Mouse (Mus musculus): ENCODE results near the gene Gm9803. TPM values are rescaled to one million over a fixed set of nuclear protein-coding genes. Genes with fewer than 3 reads are reported as not detected.

Gm9803 gene
- polyA plus RNA-seq, 1 experiment: 26.6 TPM

DNA sequence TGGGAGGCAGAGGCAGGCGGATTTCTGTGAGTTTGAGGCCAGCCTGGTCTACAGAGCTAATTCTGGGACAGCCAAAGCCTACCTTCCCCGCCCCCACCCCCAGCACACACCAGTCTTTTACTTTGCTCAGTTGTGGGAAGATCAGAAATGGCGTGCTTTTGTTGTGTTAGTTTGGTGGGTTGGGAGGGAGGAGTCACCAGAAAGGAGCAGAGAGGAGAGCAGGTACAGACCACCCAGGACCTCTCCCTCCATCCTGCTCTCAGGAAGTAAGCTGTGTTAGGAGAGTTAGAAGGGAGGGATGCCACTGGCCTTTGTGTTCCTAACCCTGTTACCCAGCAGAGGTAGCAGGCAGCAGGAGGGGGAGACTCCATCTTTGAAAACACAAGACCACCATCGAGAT, 16.8 kb upstream of the Gm9803 start:
- TF ChIP-seq CTCF (IDR thresholded peaks at IDR 0.05; ENCODE audit: extremely low read depth, insufficient read depth, low read length): no peak
- no peak for TF ChIP-seq POLR2A (IDR thresholded peaks at IDR 0.05; ENCODE audit: extremely low read depth, insufficient read depth, low read length)
- no peaks in the 10 kb centered on the region for H3K4me1 ChIP-seq (ENCODE audit: control insufficient read depth, insufficient read depth, low read length)
- H3K27ac ChIP-seq (ENCODE audit: insufficient read depth, low read length): no peak overlapping the region
- no peak overlapping the region for H3K4me3 ChIP-seq (ENCODE audit: insufficient read depth, low read length)

DNA sequence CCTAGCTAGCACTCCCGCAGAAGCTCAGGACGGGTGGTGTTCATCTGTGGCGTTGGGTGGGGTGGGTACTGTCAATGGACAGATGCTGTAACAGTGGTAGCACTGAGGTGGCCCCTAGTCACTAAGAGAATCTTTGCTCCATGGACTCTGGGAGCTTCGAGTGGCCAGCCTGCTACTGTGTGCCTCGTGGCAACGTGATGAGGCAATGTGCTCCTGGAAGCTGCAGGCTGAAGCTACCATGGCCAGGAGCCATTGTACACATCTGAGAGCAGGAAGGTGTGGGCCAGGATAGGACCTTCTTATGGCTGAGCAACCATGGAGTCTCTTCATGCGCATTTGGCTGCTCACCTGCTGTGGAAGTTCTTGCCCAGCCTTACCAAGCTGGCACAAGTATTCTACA, 14.7 kb upstream of the Gm9803 start:
- Histone ChIP-seq H3K27ac (ENCODE audit: insufficient read depth, low read length) (no peak overlapping the region), H3K4me3 (ENCODE audit: insufficient read depth, low read length) (no peak overlapping the region), H3K4me1 (ENCODE audit: control insufficient read depth, insufficient read depth, low read length) (no peaks in the 10 kb centered on the region)
- TF ChIP-seq CTCF (IDR thresholded peaks at IDR 0.05; ENCODE audit: extremely low read depth, insufficient read depth, low read length) (no peak), POLR2A (IDR thresholded peaks at IDR 0.05; ENCODE audit: extremely low read depth, insufficient read depth, low read length) (no peak)

DNA sequence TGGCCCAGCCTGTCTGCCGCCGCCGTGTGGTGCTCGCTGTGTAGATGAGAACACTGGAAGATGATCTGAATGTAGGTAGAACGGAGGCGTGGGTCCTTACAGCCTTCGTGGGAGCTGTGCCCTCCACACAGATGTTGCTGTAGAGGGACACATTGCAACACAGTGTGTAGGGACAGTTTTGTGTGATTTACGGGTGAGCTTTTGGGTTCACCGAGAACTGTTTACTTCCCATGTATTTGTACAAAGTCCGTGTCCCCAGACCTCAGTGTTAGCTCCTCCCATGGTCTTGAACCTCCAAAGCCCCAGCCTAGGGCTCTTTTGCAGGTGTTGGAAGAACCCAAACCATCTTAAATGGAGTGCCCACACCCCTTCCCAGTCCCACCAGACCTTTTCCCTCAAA, 10.9 kb upstream of the Gm9803 start:
- Histone ChIP-seq H3K4me3 (ENCODE audit: insufficient read depth, low read length) (no peak overlapping the region), H3K4me1 (ENCODE audit: control insufficient read depth, insufficient read depth, low read length) (no peaks in the 10 kb centered on the region), H3K27ac (ENCODE audit: insufficient read depth, low read length) (no peak overlapping the region)
- TF ChIP-seq POLR2A (IDR thresholded peaks at IDR 0.05; ENCODE audit: extremely low read depth, insufficient read depth, low read length) (no peak), CTCF (IDR thresholded peaks at IDR 0.05; ENCODE audit: extremely low read depth, insufficient read depth, low read length) (no peak)

DNA sequence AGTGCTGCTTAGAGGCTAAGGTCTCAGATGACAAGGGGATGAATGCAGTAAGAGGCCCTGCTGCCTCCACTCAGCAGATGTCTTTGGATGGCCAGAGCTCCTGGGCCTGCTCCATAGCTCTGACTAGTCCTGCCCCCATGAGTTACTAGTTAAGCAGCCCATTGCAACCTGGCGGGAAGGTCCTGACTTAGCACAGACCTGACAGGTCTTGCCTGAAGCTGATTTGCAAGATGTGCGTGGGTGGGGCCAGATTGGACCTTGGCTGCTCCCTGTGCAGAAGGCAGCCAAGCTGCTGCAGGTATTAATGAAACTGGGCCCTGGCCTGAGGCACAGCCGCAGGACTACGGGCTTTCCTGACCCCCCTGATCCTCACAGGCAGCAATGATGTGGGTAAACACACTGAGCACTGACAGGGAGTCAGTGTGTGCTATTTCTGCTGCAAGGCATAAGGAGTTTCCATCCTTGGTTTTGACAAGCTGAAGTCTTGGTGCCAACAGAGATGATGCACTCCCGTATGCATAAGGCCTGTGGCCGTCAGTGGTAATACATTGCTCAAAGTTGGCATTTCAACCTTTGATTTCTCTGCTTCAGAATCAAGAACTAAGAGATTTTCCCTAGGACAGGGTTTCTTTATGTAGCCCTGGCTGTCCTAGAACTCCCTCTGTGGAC, 6.8 kb upstream of the Gm9803 start:
- no peaks in the 10 kb centered on the region for H3K4me1 ChIP-seq (ENCODE audit: control insufficient read depth, insufficient read depth, low read length)
- H3K27ac ChIP-seq (ENCODE audit: insufficient read depth, low read length): no peak overlapping the region
- no peak for TF ChIP-seq CTCF (IDR thresholded peaks at IDR 0.05; ENCODE audit: extremely low read depth, insufficient read depth, low read length)
- no peak for TF ChIP-seq POLR2A (IDR thresholded peaks at IDR 0.05; ENCODE audit: extremely low read depth, insufficient read depth, low read length)
- no peak overlapping the region for H3K4me3 ChIP-seq (ENCODE audit: insufficient read depth, low read length)

DNA sequence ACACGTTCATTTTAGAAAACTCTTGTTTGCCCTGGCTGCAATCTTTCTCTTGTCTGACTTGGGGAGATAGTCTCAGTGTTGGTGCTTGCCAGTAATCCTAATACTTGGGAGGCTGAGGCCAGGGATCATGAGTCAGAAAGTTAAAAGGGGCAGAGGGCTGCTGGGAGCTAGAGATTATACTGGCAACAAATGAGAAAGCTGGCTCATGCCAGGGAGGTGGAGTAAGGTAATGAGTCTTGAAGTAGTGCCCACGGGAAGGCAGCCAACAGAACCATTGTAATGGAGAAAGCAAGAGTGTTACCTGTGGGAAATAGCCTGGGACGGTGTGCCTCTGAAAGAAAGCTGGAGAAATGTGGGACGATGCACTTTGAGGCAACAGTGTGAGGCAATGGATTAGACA, 6.0 kb upstream of the Gm9803 start:
- H3K4me3 ChIP-seq (ENCODE audit: insufficient read depth, low read length): no peak overlapping the region
- H3K4me1 ChIP-seq (ENCODE audit: control insufficient read depth, insufficient read depth, low read length): no peaks in the 10 kb centered on the region
- H3K27ac ChIP-seq (ENCODE audit: insufficient read depth, low read length): no peak overlapping the region
- no peak for TF ChIP-seq POLR2A (IDR thresholded peaks at IDR 0.05; ENCODE audit: extremely low read depth, insufficient read depth, low read length)
- TF ChIP-seq CTCF (IDR thresholded peaks at IDR 0.05; ENCODE audit: extremely low read depth, insufficient read depth, low read length): no peak

DNA sequence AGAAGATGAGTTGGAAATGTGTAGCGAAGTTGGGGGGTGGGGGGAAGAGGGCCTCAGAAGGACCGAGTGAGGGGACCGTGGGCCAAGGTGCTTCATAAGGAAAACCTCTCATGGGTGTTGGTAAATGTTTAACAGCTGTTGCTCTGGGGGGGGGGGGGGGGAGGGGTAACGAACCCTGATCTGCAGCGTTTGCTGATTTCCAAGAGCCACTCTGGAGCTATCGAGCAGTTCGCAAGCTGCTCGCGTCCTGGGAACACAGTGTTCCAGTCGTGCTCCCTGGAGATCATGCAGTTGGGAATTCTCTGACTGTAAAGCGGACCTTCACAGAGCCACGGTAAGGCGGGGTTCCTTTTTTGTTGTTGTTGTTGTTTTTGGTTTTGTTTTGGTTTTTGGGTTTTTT, 5.5 kb upstream of the Gm9803 start:
- no peak overlapping the region for H3K4me3 ChIP-seq (ENCODE audit: insufficient read depth, low read length)
- TF ChIP-seq CTCF (IDR thresholded peaks at IDR 0.05; ENCODE audit: extremely low read depth, insufficient read depth, low read length): no peak
- no peak for TF ChIP-seq POLR2A (IDR thresholded peaks at IDR 0.05; ENCODE audit: extremely low read depth, insufficient read depth, low read length)
- H3K4me1 ChIP-seq (ENCODE audit: control insufficient read depth, insufficient read depth, low read length): no peaks in the 10 kb centered on the region
- H3K27ac ChIP-seq (ENCODE audit: insufficient read depth, low read length): no peak overlapping the region

DNA sequence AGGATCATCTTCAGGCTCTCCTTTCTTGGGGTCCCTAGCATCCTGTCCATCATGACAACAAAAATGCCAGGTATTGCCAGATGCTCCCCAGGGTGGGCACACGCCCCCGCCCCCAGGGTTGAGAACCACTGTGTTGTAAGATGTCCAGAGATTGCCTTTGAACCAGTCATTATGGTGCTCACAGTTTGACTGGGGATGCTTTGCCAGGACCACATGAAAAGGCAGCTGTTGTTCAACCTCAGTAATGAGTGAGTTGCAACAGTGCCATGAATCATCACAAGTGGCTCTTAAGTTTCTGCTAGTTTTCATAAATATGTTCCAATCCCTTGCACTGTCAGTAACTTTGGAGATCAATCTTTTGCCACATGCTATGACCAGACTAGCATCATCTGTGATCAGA, 3.9 kb upstream of the Gm9803 start:
- TF ChIP-seq CTCF (IDR thresholded peaks at IDR 0.05; ENCODE audit: extremely low read depth, insufficient read depth, low read length) (no peak), POLR2A (IDR thresholded peaks at IDR 0.05; ENCODE audit: extremely low read depth, insufficient read depth, low read length) (no peak)
- H3K4me1 ChIP-seq (ENCODE audit: control insufficient read depth, insufficient read depth, low read length): no peaks in the 10 kb centered on the region
- H3K4me3 ChIP-seq (ENCODE audit: insufficient read depth, low read length): no peak overlapping the region
- H3K27ac ChIP-seq (ENCODE audit: insufficient read depth, low read length): no peak overlapping the region

DNA sequence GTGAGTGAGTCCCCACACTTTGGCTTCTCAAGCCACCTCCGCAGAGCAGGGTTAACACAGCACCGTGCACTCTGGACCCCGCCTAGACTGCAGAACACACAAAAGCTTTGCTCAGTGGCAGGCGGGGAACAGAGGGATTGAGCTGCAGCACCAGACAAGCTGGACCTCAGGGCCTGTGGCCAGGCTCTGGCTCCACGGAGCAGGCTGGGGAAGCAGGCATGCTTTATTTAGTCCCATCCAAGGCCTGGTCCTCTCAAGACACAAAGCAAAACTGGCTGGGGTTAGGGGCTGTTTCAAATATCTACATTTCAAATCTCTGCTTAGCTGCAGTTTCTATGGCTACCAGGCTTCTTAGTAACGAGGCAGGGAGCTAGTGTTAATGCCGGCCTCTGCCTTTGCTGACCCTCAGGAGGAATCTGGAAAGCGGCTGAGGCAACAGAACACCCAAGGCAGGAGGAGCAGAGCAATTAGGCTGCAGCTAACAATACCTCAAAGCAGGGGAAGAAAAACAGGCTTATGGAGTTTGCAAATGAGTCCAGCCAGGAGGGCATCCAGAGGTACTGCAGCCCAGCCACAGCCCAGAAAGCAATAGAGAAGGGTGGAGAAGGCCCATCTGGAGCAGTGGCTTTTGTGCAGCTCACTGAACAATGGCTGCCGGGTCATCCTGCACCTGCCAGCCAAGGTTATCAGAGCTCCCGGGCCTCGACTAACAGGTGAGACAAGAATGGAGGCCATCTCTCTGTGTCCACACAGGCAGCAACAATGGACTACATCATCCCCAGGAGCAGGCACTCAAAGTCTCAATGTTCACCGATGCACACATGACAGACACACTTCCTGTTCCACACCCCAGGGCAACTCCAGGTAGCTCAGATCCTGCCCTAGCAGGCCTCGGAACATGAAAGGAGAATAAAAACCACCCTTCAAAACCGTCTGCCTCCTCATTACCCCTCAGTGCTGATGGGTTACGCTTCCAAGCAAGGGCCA, 3.7 kb downstream of the Gm9803 start:
- Histone ChIP-seq H3K4me1 (ENCODE audit: control insufficient read depth, insufficient read depth, low read length) (peaks cover 5% of the 10 kb centered on the region), H3K4me3 (ENCODE audit: insufficient read depth, low read length) (no peak overlapping the region), H3K27ac (ENCODE audit: insufficient read depth, low read length) (no peak overlapping the region)
- TF ChIP-seq CTCF (IDR thresholded peaks at IDR 0.05; ENCODE audit: extremely low read depth, insufficient read depth, low read length) (no peak), POLR2A (IDR thresholded peaks at IDR 0.05; ENCODE audit: extremely low read depth, insufficient read depth, low read length) (no peak)

DNA sequence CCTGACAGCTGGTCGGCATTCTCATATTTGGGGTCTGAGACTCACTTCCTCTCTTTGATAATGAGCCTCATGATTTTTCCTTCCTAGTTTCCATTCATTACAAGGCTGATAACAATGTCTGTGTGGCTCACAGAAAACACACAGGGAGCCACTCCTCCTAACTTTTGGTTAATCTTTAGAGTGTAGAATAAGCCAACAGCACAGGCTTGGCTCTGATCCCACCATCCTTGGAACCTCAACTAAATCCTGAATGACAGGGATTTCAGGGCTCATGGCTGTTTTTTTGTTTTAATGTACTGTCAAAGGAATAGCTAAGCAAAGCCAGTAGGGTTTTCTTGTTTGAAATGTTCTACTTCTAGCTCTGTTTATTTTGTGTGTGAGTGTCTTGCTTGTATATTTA, 10.5 kb downstream of the Gm9803 start:
- peaks cover 2% of the 10 kb centered on the region for H3K4me1 ChIP-seq (ENCODE audit: control insufficient read depth, insufficient read depth, low read length)
- no peak overlapping the region for H3K4me3 ChIP-seq (ENCODE audit: insufficient read depth, low read length)
- no peak overlapping the region for H3K27ac ChIP-seq (ENCODE audit: insufficient read depth, low read length)
- TF ChIP-seq POLR2A (IDR thresholded peaks at IDR 0.05; ENCODE audit: extremely low read depth, insufficient read depth, low read length): no peak
- no peak for TF ChIP-seq CTCF (IDR thresholded peaks at IDR 0.05; ENCODE audit: extremely low read depth, insufficient read depth, low read length)

DNA sequence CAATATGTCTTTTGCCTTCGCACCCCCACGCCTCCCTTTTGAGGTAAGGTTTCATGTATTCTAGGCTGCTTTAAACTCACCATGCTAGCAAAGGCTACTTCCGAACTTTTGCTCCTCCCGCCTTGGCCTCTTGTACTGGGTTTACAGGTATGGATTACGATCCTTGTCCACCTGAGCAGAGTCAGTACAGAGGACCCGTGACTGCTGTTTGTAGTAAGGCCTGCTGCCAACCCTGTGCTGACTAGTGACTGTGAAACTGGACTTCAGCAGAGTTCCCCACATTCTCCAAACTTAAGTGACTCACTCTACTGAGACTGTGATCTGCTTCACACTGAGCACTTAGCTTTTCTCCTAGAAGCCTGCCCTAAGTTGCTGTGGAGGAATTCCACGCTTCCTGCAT, 13.8 kb downstream of the Gm9803 start:
- H3K4me1 ChIP-seq (ENCODE audit: control insufficient read depth, insufficient read depth, low read length): peaks cover 4% of the 10 kb centered on the region
- TF ChIP-seq POLR2A (IDR thresholded peaks at IDR 0.05; ENCODE audit: extremely low read depth, insufficient read depth, low read length) (no peak), CTCF (IDR thresholded peaks at IDR 0.05; ENCODE audit: extremely low read depth, insufficient read depth, low read length) (no peak)
- H3K4me3 ChIP-seq (ENCODE audit: insufficient read depth, low read length): no peak overlapping the region
- H3K27ac ChIP-seq (ENCODE audit: insufficient read depth, low read length): no peak overlapping the region

Measured in cortical plate, adult 2 months (tissue).